Mouse (Mus musculus): Measurements from ENCODE around the gene Heatr1.

Gene Heatr1

GRCm38 (mm10) chr13:12394609-12395505 lies at the start of gene Heatr1:
Gene Heatr1, plus strand, starts transcription at chr13:12395027.
- in situ Hi-C loops (cut with MboI; ENCODE audit: low pct_unique_long_range_greater_than_20kb in 1 of 2, low sequenced_read_pairs in 2 of 2, unreplicated experiment in 1 of 2) = loop anchor here (25.0 kb wide), 1 partner anchor 183 kb away; no protein-coding TSS in a partner anchor

DNA sequence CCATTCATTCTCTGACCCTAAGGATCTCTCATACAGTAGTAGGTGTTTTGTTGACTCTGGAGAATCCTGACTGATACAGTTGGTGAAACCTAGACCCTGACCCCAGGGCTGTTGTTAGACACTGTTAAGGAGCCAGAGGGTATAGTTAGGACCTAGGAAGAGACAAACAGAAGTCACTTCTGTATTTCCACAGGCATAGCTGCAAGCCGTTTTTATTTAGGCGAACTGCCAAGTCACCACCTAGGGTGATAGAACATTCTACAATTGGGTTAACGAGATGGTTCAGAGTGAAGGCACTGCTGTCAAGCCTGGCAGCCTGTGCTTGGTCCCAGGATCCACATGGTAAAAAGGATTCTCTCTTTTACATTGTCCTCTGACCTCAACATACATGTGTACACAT lies 48.0 kb upstream of the Heatr1 start:
- in situ Hi-C loops (cut with MboI; ENCODE audit: low pct_unique_long_range_greater_than_20kb in 1 of 2, low sequenced_read_pairs in 2 of 2, unreplicated experiment in 1 of 2) = no loop called here

DNA sequence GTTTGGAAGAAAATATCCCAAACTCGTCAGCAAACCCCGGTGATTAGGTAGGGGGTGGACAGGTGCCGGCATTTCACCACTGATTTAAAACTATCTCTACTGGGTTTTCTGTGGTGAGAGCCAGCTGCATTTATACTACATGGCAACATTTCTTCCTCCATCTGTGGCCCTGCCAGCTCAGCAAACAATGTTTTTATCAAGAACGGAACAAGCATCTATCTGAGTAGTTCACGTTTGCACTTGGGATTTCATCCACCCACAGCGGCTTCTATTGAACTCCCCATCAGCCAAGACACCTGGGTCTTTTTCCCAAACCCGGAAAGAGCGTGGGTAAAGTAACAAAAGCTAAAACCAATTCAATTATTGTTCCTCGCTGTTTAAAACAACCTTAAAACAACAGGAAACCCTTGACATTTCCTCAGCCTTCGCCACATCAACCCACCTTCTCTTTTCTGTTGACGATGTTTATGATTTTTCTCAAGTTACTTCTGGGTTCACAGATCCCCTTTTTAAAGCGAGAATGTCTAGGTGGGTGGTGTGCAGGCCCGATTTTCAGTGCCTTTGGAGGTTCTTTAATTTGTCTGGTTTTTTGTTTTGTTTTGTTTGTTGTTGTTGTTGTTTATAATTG lies 45.5 kb upstream of the Heatr1 start:
- in situ Hi-C loops (cut with MboI; ENCODE audit: low pct_unique_long_range_greater_than_20kb in 1 of 2, low sequenced_read_pairs in 2 of 2, unreplicated experiment in 1 of 2) = no loop called here

DNA sequence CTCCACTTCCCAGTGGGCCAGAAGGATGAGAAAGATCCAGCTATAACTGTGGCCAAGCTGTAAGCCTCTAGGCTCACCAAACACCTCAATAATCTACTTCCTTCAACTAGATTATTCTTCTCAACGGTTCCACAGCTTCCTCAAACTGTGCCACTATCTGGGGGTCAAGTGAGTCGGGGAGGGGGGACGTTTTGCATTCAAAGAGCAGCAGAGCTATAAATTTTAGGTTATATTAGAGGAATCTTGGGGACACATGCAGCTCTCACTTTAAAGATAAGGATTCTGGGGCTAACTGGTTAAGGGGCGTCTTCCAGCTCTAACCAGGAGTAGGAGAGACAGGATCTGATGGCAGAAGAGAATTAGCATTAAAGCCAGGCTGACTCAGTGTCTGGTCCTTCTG lies 38.6 kb upstream of the Heatr1 start:
- in situ Hi-C loops (cut with MboI; ENCODE audit: low pct_unique_long_range_greater_than_20kb in 1 of 2, low sequenced_read_pairs in 2 of 2, unreplicated experiment in 1 of 2) = no loop called here

DNA sequence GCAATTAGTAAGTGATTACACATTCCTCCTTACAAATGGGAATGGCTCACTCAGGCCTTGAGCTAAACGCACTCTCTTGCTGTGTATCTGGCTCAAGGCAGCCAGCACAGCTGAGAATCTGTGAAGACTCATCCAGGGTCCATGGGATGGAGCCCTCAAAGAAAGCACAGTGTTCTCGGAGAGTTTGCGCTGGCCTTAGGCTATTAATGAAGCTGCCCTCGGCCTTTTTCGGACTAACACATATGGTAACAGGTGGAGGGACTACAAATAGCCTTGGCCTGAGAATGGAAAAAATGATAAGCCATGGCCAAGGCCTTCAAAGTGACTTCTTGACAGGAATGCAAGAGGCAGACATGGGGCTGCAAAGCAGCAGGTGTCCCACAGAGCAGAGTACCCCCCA lies 37.3 kb upstream of the Heatr1 start:
- in situ Hi-C loops (cut with MboI; ENCODE audit: low pct_unique_long_range_greater_than_20kb in 1 of 2, low sequenced_read_pairs in 2 of 2, unreplicated experiment in 1 of 2) = no loop called here

DNA sequence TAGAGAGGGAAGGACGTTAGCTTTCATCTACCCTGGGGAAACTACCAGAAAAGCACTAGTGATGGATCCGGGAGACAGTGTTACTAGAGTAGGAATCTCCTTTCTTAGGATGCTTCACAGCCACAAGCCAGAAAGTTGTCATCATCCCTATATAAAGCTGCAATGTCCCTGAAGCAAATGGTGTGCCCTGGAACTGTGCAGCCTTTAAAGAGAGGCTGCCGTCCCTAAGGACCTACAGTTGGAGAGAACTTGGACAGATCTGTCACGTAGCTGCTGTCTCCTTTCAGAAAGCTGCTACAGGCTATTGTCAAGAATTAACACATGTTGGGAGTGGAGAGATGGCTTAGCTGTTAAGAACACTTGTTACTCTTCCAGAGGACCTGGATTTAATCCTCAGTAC lies 33.3 kb upstream of the Heatr1 start:
- in situ Hi-C loops (cut with MboI; ENCODE audit: low pct_unique_long_range_greater_than_20kb in 1 of 2, low sequenced_read_pairs in 2 of 2, unreplicated experiment in 1 of 2) = no loop called here

DNA sequence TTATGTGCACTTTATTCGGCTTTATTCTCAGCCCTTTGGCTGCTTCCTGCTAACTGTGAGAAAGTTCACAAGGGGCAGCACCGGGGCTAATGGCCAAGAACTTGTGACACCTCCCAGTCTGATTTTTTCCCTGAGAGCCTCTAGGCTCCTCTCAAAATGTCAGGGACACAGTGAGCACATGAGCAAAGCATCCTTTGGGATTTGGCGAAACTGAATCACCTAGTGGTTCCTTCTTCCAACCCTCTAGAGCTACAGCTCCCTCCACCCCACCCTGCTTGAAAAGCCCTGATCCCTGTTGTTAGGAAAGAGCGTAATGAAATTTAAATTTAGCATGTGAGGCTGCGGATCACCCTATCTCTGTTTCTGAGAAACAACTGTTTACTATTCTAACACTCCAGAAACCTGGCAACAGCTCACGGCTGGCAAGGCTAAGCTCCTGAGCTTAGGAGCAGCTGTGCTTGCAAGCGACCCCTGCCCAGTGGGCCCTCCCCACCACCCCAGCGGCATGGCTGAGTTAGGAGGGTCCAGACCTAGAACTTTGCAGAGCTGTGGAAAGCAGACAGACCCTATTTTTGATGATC lies 25.7 kb upstream of the Heatr1 start:
- in situ Hi-C loops (cut with MboI; ENCODE audit: low pct_unique_long_range_greater_than_20kb in 1 of 2, low sequenced_read_pairs in 2 of 2, unreplicated experiment in 1 of 2) = no loop called here

DNA sequence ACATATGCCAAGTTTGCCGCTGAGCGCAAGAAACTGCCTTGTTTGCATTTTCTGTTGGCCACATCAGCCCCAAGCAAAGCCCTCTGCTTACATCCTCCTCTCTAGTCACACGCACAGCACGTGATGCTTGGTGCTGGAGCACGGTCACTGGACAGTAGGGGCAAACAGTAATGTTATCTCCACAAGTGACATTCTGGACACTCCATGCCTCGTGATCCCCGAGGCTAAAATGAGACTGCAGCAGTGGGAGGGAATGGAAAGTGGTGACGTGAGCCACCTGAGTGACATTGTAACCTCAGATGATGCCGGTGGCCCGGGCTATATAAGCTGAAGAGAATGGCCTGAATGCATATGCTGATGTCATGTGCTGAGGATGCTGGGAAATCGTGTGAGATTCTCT lies 24.9 kb upstream of the Heatr1 start:
- in situ Hi-C loops (cut with MboI; ENCODE audit: low pct_unique_long_range_greater_than_20kb in 1 of 2, low sequenced_read_pairs in 2 of 2, unreplicated experiment in 1 of 2) = no loop called here

GRCm38 (mm10) chr13:12372755-12373154 lies 22.1 kb upstream of the Heatr1 start:
- in situ Hi-C loops (cut with MboI; ENCODE audit: low pct_unique_long_range_greater_than_20kb in 1 of 2, low sequenced_read_pairs in 2 of 2, unreplicated experiment in 1 of 2) = no loop called here

- in situ Hi-C loops (cut with MboI; ENCODE audit: low pct_unique_long_range_greater_than_20kb in 1 of 2, low sequenced_read_pairs in 2 of 2, unreplicated experiment in 1 of 2) = loop anchor here (25.0 kb wide), 1 partner anchor 164 kb away; no protein-coding TSS in a partner anchor
These were observed 18.0 kb upstream of the Heatr1 start for GRCm38 (mm10) chr13:12376778-12377177.

GRCm38 (mm10) chr13:12384796-12385195 lies 10.0 kb upstream of the Heatr1 start:
- in situ Hi-C loops (cut with MboI; ENCODE audit: low pct_unique_long_range_greater_than_20kb in 1 of 2, low sequenced_read_pairs in 2 of 2, unreplicated experiment in 1 of 2) = loop anchor here (10.0 to 25.0 kb wide), 3 partner anchors 80 to 172 kb away; no protein-coding TSS in a partner anchor

- in situ Hi-C loops (cut with MboI; ENCODE audit: low pct_unique_long_range_greater_than_20kb in 1 of 2, low sequenced_read_pairs in 2 of 2, unreplicated experiment in 1 of 2) = loop anchor here (10.0 to 25.0 kb wide), 3 partner anchors 81 to 174 kb away; no protein-coding TSS in a partner anchor
These were observed 8.5 kb upstream of the Heatr1 start for GRCm38 (mm10) chr13:12386286-12386685.

GRCm38 (mm10) chr13:12395571-12395970 lies 744 bp downstream of the Heatr1 start:
- in situ Hi-C loops (cut with MboI; ENCODE audit: low pct_unique_long_range_greater_than_20kb in 1 of 2, low sequenced_read_pairs in 2 of 2, unreplicated experiment in 1 of 2) = loop anchor here (25.0 kb wide), 1 partner anchor 183 kb away; no protein-coding TSS in a partner anchor

DNA sequence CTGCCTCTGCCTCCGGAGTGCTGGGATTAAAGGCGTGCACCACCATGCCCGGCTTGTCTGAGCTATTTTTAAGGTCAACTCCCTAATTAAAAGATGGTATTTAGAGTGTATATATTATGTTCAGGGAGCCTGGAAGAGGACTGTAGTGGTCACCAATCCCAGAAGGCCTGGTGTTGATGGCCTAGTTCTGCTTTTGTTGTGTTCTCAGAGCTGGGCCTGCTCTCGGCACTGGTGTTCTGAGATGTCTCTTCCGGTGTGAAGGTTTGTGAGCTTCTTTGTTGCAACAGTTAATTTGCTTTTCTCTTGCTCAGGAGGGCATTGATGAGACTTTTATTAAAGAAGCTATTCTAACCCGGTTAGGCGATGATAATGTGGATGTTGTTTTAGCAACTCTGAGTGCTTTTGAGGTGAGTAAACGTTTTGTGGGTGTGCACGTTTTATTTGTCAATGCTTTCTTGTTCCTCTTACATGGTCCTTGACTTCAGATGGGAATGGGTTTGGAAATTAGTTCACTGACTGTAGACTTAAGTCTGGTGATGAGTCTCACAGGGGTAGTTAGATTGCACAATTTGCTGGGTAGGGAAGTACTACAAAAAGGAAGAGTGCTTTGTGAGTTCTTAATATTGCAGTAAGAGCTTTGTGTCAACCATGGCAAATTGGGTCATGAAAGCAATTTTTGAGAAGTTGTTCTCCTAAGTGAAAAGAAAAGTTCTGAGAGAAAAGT lies 13.7 kb downstream of the Heatr1 start:
- in situ Hi-C loops (cut with MboI; ENCODE audit: low pct_unique_long_range_greater_than_20kb in 1 of 2, low sequenced_read_pairs in 2 of 2, unreplicated experiment in 1 of 2) = no loop called here

GRCm38 (mm10) chr13:12412016-12412415 lies 17.2 kb downstream of the Heatr1 start:
- in situ Hi-C loops (cut with MboI; ENCODE audit: low pct_unique_long_range_greater_than_20kb in 1 of 2, low sequenced_read_pairs in 2 of 2, unreplicated experiment in 1 of 2) = no loop called here

DNA sequence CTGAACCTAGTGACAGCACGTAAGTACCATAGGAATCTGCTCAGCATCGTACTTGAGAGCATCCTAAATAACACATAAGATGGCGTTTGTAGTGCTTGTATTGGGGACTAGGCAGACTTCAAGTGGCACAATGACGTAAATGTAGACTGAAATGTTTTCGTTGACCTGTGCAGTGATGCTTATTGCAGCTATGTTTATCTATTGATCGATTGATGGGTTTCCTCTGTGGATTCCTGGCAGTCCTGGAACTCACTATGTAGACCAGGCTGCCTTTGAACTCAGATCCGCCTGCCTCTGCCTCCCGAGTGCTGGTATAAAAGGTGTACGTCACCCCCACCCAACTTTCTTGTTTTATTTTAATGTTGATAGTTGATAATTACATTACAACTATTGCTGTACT lies 25.8 kb downstream of the Heatr1 start:
- in situ Hi-C loops (cut with MboI; ENCODE audit: low pct_unique_long_range_greater_than_20kb in 1 of 2, low sequenced_read_pairs in 2 of 2, unreplicated experiment in 1 of 2) = no loop called here

DNA sequence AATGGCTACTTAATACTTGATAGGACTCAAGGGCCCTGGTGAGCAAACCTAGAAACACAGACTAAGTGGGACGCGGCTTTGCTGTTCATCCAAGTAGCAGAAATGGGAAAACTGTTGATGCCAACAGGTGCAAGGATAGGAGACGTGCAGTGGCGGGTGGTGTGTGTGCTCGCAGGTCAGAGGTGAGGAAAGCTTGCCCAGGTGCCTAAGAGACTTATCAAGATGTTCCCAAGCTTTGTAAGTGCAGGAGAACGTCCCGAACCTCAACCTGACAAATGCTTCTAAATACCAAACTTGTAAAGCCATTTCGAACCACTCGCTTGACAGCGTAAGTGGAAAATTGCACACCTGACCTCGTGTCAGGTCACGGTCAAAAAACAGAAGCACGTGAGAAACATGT lies 33.7 kb downstream of the Heatr1 start:
- in situ Hi-C loops (cut with MboI; ENCODE audit: low pct_unique_long_range_greater_than_20kb in 1 of 2, low sequenced_read_pairs in 2 of 2, unreplicated experiment in 1 of 2) = no loop called here

GRCm38 (mm10) chr13:12433843-12434242 lies 39.0 kb downstream of the Heatr1 start:
- in situ Hi-C loops (cut with MboI; ENCODE audit: low pct_unique_long_range_greater_than_20kb in 1 of 2, low sequenced_read_pairs in 2 of 2, unreplicated experiment in 1 of 2) = no loop called here

- in situ Hi-C loops (cut with MboI; ENCODE audit: low pct_unique_long_range_greater_than_20kb in 1 of 2, low sequenced_read_pairs in 2 of 2, unreplicated experiment in 1 of 2) = no loop called here
These were observed 44.8 kb downstream of the Heatr1 start for GRCm38 (mm10) chr13:12439586-12439985.
